Mouse (Mus musculus) heart, embryonic 14.5 days (tissue): Measurements from ENCODE around the gene Pi4k2b. TPM values are rescaled to one million over a fixed set of nuclear protein-coding genes. Genes with fewer than 3 reads are reported as not detected.

ENCODE experiments used
- polyA plus RNA-seq: library from polyadenylated mRNA; unstranded; fragments of >200 nt; fragmentation: Nextera tagmentation; extraction: Ambion mirVana; gene quantifications from 2 replicates; pipeline ENCODE4 v1.2.1, GENCODE M21; 2014

Pi4k2b gene
- polyA plus RNA-seq, 1 experiment from 2014 or later: 9.5 TPM

Other genes with a start within 250 kb of the Pi4k2b start
- 1.7 and 2.1 TPM in 2 replicates for gene Lgi2, start 175.1 kb upstream of the Pi4k2b start, polyA plus RNA-seq
- gene Sepsecs, start 71.9 kb upstream of the Pi4k2b start, polyA plus RNA-seq: 6.7 and 7.0 TPM in 2 replicates
- gene Zcchc4, start 33.8 kb downstream of the Pi4k2b start, polyA plus RNA-seq: 10.2 and 10.4 TPM in 2 replicates
- 68.2 and 77.2 TPM in 2 replicates for gene Anapc4, start 92.4 kb downstream of the Pi4k2b start, polyA plus RNA-seq